Mouse (Mus musculus) MEL (cell line): ENCODE data around the gene Ccl25. TPM values are rescaled to one million over a fixed set of nuclear protein-coding genes. Genes with fewer than 3 reads are reported as not detected.

Experiments
- DNase-seq: peaks from one replicate; pipeline ENCODE4 v3.0.0; 2011; ENCODE audit warnings: low read depth, low spot score
- H3K27ac ChIP-seq: 2 replicates; pipeline ENCODE4 v1.5.1; 2012; ENCODE audit warnings: low read depth, mild to moderate bottlenecking, control low read depth, low read length, moderate library complexity; ENCODE audit not compliant: control insufficient read depth
- H3K27me3 ChIP-seq, 2 experiments: fragments of 150-350 bp in 1 of 2; sonication (generic) in 1 of 2; 2 replicates each; pipeline ENCODE4 v1.6.1; 2012; ENCODE audit warnings: low read length in 2 of 2, mild to moderate bottlenecking in 2 of 2, improper control_type of control experiment in 1 of 2, moderate library complexity in 1 of 2; ENCODE audit not compliant: insufficient read depth in 2 of 2, control insufficient read depth in 1 of 2
- H3K36me3 ChIP-seq, 2 experiments: 2 replicates each; pipeline ENCODE4 v1.6.1; 2012 to 2014; ENCODE audit warnings: low read length in 2 of 2, improper control_type of control experiment in 1 of 2, inconsistent platforms in 1 of 2, mild to moderate bottlenecking in 1 of 2; ENCODE audit not compliant: insufficient read depth in 2 of 2, control insufficient read depth in 1 of 2
- H3K4me1 ChIP-seq, 2 experiments: fragments of 150-350 bp in 1 of 2; sonication (generic) in 1 of 2; 2 replicates each; pipeline ENCODE4 v1.6.1; 2012; ENCODE audit warnings: low read length in 2 of 2, improper control_type of control experiment in 1 of 2, mild to moderate bottlenecking in 1 of 2; ENCODE audit not compliant: insufficient read depth in 2 of 2, control insufficient read depth in 1 of 2
- H3K4me3 ChIP-seq, 2 experiments: fragments of 150-350 bp in 1 of 2; sonication (generic) in 1 of 2; 2 replicates each; pipeline ENCODE4 v1.5.1; 2012; ENCODE audit warnings: low read depth in 2 of 2, low read length in 2 of 2, mild to moderate bottlenecking in 2 of 2, moderate library complexity in 2 of 2, control low read depth in 1 of 2, improper control_type of control experiment in 1 of 2; ENCODE audit not compliant: control insufficient read depth in 1 of 2, insufficient read depth in 1 of 2
- H3K79me2 ChIP-seq: 2 replicates; pipeline ENCODE4 v1.6.1; 2012; ENCODE audit warnings: mild to moderate bottlenecking, low read length, moderate library complexity; ENCODE audit not compliant: control insufficient read depth, poor library complexity, insufficient read depth
- H3K9ac ChIP-seq: 2 replicates; pipeline ENCODE4 v1.6.1; 2012; ENCODE audit warnings: low read depth, mild to moderate bottlenecking, control low read depth, low read length, moderate library complexity; ENCODE audit not compliant: control insufficient read depth, poor library complexity, severe bottlenecking
- H3K9me3 ChIP-seq: fragments of 150-350 bp; sonication (generic); replicated peaks from 2 replicates; pipeline ENCODE4 v1.6.1; 2012; ENCODE audit warnings: mild to moderate bottlenecking, low read length, improper control_type of control experiment, moderate library complexity; ENCODE audit not compliant: insufficient read depth
- BHLHE40 ChIP-seq: IDR thresholded peaks from 2 replicates; pipeline ENCODE4 v1.6.1; 2012; ENCODE audit warnings: low read depth, mild to moderate bottlenecking, inconsistent platforms, low read length, improper control_type of control experiment, borderline replicate concordance
- CHD2 ChIP-seq: IDR thresholded peaks from 2 replicates; pipeline ENCODE4 v1.6.1; 2011; ENCODE audit warnings: low read length, improper control_type of control experiment
- CTCF ChIP-seq, 3 experiments: IDR thresholded peaks in 2 of 3; conservative IDR thresholded peaks in 1 of 3; 2 replicates each; pipeline ENCODE4 v1.5.1; 2011 to 2012; ENCODE audit warnings: low read length in 3 of 3, low read depth in 2 of 3, mild to moderate bottlenecking in 2 of 3, improper control_type of control experiment in 1 of 3, inconsistent platforms in 1 of 3, mixed read lengths in 1 of 3, moderate library complexity in 1 of 3; ENCODE audit not compliant: control insufficient read depth in 1 of 3, insufficient read depth in 1 of 3, poor library complexity in 1 of 3, severe bottlenecking in 1 of 3
- E2F4 ChIP-seq: IDR thresholded peaks from 2 replicates; pipeline ENCODE4 v1.6.1; 2011; ENCODE audit warnings: low read depth, low read length, improper control_type of control experiment, borderline replicate concordance
- ELF1 ChIP-seq: IDR thresholded peaks from 2 replicates; pipeline ENCODE4 v1.6.1; 2014; ENCODE audit warnings: low read depth, mild to moderate bottlenecking, inconsistent platforms, low read length, improper control_type of control experiment, moderate library complexity
- EP300 ChIP-seq, 2 experiments: IDR thresholded peaks; 2 replicates each; pipeline ENCODE4 v1.6.1; 2011; ENCODE audit warnings: improper control_type of control experiment in 2 of 2, low read length in 2 of 2, low read depth in 1 of 2, mild to moderate bottlenecking in 1 of 2
- ETS1 ChIP-seq: IDR thresholded peaks from 2 replicates; pipeline ENCODE4 v1.6.1; 2012; ENCODE audit warnings: low read depth, mild to moderate bottlenecking, inconsistent platforms, low read length, improper control_type of control experiment, moderate library complexity
- GABPA ChIP-seq: IDR thresholded peaks from 2 replicates; pipeline ENCODE4 v1.6.1; 2012; ENCODE audit warnings: low read depth, mild to moderate bottlenecking, inconsistent platforms, low read length, improper control_type of control experiment, moderate library complexity
- GATA1 ChIP-seq: IDR thresholded peaks from 2 replicates; pipeline ENCODE4 v1.6.1; 2011; ENCODE audit warnings: low read depth, low read length, improper control_type of control experiment
- HCFC1 ChIP-seq: IDR thresholded peaks from 2 replicates; pipeline ENCODE4 v1.6.1; 2012; ENCODE audit warnings: low read depth, mild to moderate bottlenecking, inconsistent platforms, low read length, improper control_type of control experiment, moderate library complexity
- JUND ChIP-seq: IDR thresholded peaks from 2 replicates; pipeline ENCODE4 v1.6.1; 2011; ENCODE audit warnings: low read depth, mild to moderate bottlenecking, improper control_type of control experiment, low read length
- MXI1 ChIP-seq: IDR thresholded peaks from 2 replicates; pipeline ENCODE4 v1.6.1; 2011; ENCODE audit warnings: mild to moderate bottlenecking, low read depth, low read length, improper control_type of control experiment
- MYB ChIP-seq: IDR thresholded peaks from 2 replicates; pipeline ENCODE4 v1.6.1; 2011; ENCODE audit warnings: mild to moderate bottlenecking, low read depth, low read length, improper control_type of control experiment
- POLR2AphosphoS2 ChIP-seq: IDR thresholded peaks from 2 replicates; pipeline ENCODE4 v1.6.1; 2011; ENCODE audit warnings: low read length, improper control_type of control experiment
- RCOR1 ChIP-seq: IDR thresholded peaks from 2 replicates; pipeline ENCODE4 v1.6.1; 2012; ENCODE audit warnings: low read depth, mild to moderate bottlenecking, inconsistent platforms, low read length, improper control_type of control experiment
- SIN3A ChIP-seq: IDR thresholded peaks from 2 replicates; pipeline ENCODE4 v1.6.1; 2012; ENCODE audit warnings: low read length, improper control_type of control experiment, inconsistent platforms
- TCF12 ChIP-seq: IDR thresholded peaks from 2 replicates; pipeline ENCODE4 v1.6.1; 2014; ENCODE audit warnings: low read depth, mild to moderate bottlenecking, inconsistent platforms, low read length, improper control_type of control experiment, moderate library complexity
- ZMIZ1 ChIP-seq: IDR thresholded peaks from 2 replicates; pipeline ENCODE4 v1.6.1; 2012; ENCODE audit warnings: low read depth, mild to moderate bottlenecking, inconsistent platforms, low read length, improper control_type of control experiment, moderate library complexity
- ZNF384 ChIP-seq: IDR thresholded peaks from 2 replicates; pipeline ENCODE4 v1.6.1; 2012; ENCODE audit warnings: low read depth, mild to moderate bottlenecking, inconsistent platforms, low read length, improper control_type of control experiment
- polyA plus RNA-seq, 2 experiments: library from polyadenylated mRNA; stranded (reverse) in 1 of 2; unstranded in 1 of 2; fragments of >175 nt in 1 of 2; fragments of >200 nt in 1 of 2; gene quantifications; 2 replicates each; pipeline versions ENCODE4 v1.2.1 to v1.2.4; 2012; ENCODE audit warnings: low replicate concordance in 2 of 2, low read depth in 1 of 2; ENCODE audit not compliant: insufficient read length in 2 of 2, insufficient read depth in 1 of 2, missing spikeins in 1 of 2
- total RNA-seq: library from RNA; depleted of rRNA; stranded (reverse); fragments of 300-350 nt; gene quantifications from 2 replicates; pipeline ENCODE4 v1.2.3, GENCODE M21; 2012

The Ccl25 gene
- total and polyA plus RNA-seq, 3 experiments: 32.2 to 33.8 TPM; not detected in 1

GRCm38 (mm10) chr8:4335678-4336077 is 10.7 kb downstream of the Ccl25 start:
- TF ChIP-seq EP300 (IDR thresholded peaks at IDR 0.05; ENCODE audit: low read depth in 1 of 2, low read length in 2 of 2) (peak; percentile 58 to 68; a peak in 3 of 4 replicates), SIN3A (0 out of 2 replicates have a peak, but pooled peaks have one; percentile 26), ZMIZ1 (no peak), TCF12 (peak; percentile 46; the same call in 1 of the 2 replicates), GATA1 (peak; percentile 27; the same call in 1 of the 2 replicates), GABPA (no peak), CTCF (IDR thresholded peaks at IDR 0.05 in 2 of 3, conservative IDR thresholded peaks at IDR 0.05 in 1 of 3; ENCODE audit: control insufficient read depth in 1 of 3, insufficient read depth in 1 of 3, low read depth in 2 of 3, low read length in 3 of 3, poor library complexity in 1 of 3, severe bottlenecking in 1 of 3) (no peak), RCOR1 (peak; percentile 92), CHD2 (no peak), JUND (no peak), POLR2AphosphoS2 (no peak), BHLHE40 (no peak), E2F4 (no peak), HCFC1 (no peak), MYB (no peak), ELF1 (no peak), ETS1 (peak; percentile 49)
- TF ChIP-seq, all 39 proteins: peak for 6
- Histone ChIP-seq H3K4me1 (no peaks in the 10 kb centered on the region), H3K36me3 (peaks cover 10 to 26% of the 10 kb centered on the region in 2 experiments), H3K9me3 (no peaks in the 10 kb centered on the region), H3K9ac (no peak overlapping the region), H3K27me3 (no peaks in the 10 kb centered on the region), H3K4me3 (no peak overlapping the region), H3K27ac (no peak overlapping the region; the same call in 1 of the 2 replicates), H3K79me2 (no peaks in the 10 kb centered on the region)
- peak; percentile 72 for DNase-seq

- no peaks in the 10 kb centered on the region for H3K9me3 ChIP-seq
- no peak for DNase-seq
- no peaks in the 10 kb centered on the region for H3K4me1 ChIP-seq
- peak; percentile 68 for TF ChIP-seq ZNF384
- TF ChIP-seq MXI1: no peak
- TF ChIP-seq, all 39 proteins: peak for 1
- Histone ChIP-seq H3K27me3 (no peaks in the 10 kb centered on the region), H3K9ac (no peak overlapping the region), H3K79me2 (no peaks in the 10 kb centered on the region), H3K27ac (no peak overlapping the region), H3K4me3 (no peak overlapping the region), H3K36me3 (peaks cover 6 to 10% of the 10 kb centered on the region in 2 experiments; a peak in 3 of 4 replicates)
These were observed 15.2 kb downstream of the Ccl25 start for GRCm38 (mm10) chr8:4340207-4340606.
